ENCODE assay signal across 8 mouse cellular contexts in genomic region chr2:11604053-11604452, GRCm38 (mm10). TPM values are rescaled to one million over a fixed set of nuclear protein-coding genes. Genes with fewer than 3 reads are reported as not detected.
DNase-seq lines count a peak whose midpoint lies in the region; ATAC-seq and TF ChIP-seq lines count a peak whose summit lies in the region.

Rbm17 (minus strand) TSS chr2:11604153.

- H3K4me3 ChIP-seq in spleen, adult 2 months (ENCODE audit: extremely low read depth, insufficient read depth, insufficient read length) = peak within 1 kb of the TSS; percentile 84
- H3K4me3 ChIP-seq in heart, postnatal 0 days (ENCODE audit: low read depth, low read length) = peak within 1 kb of the TSS; percentile 83
- peak within 1 kb of the TSS; percentile 96 for H3K4me3 ChIP-seq in neural tube, embryonic 14.5 days (ENCODE audit: low read depth, low read length)

- TF ChIP-seq EP300 in heart, postnatal 0 days (IDR thresholded peaks at IDR 0.05; ENCODE audit: low read depth) = no peak

- peak within 1 kb of the TSS; percentile 74 for H3K4me2 ChIP-seq in heart, postnatal 0 days (ENCODE audit: low read depth, low read length)
- peak within 1 kb of the TSS; percentile 21; the same call in 1 of the 2 replicates for H3K4me2 ChIP-seq in neural tube, embryonic 14.5 days (ENCODE audit: low read depth, low read length)

- H3K36me3 ChIP-seq in spleen, adult 2 months (ENCODE audit: control insufficient read depth, insufficient read depth, low read length) = peaks cover 6% of the 10 kb centered on the region
- peaks cover 16% of the 10 kb centered on the region for H3K36me3 ChIP-seq in heart, postnatal 0 days (replicated peaks; ENCODE audit: control insufficient read depth, insufficient read depth, low read length)
- peaks cover 8% of the 10 kb centered on the region; the same call in 1 of the 2 replicates for H3K36me3 ChIP-seq in neural tube, embryonic 14.5 days (ENCODE audit: control insufficient read depth, insufficient read depth, low read length)

- H3K4me1 ChIP-seq in spleen, adult 2 months (ENCODE audit: control insufficient read depth, insufficient read depth, insufficient read length) = no peaks in the 10 kb centered on the region
- peaks cover 8% of the 10 kb centered on the region; the same call in 1 of the 2 replicates for H3K4me1 ChIP-seq in heart, postnatal 0 days (ENCODE audit: control insufficient read depth, insufficient read depth)
- peaks cover 9% of the 10 kb centered on the region for H3K4me1 ChIP-seq in neural tube, embryonic 14.5 days (ENCODE audit: control insufficient read depth, insufficient read depth, low read length)

- no peak for DNase-seq in spleen, adult 2 months (ENCODE audit: low read depth in 1 of 2, low spot score in 2 of 2)
- DNase-seq in spleen, adult 18-20 months = no peak
- no peak for DNase-seq in heart, postnatal 0 days (ENCODE audit: low spot score)
- DNase-seq in left cerebral cortex, postnatal 4 days = no peak
- no peak for DNase-seq in natural killer cell, adult 2 months (ENCODE audit: low spot score in 2 of 2)
- no peak for DNase-seq in cerebellum, postnatal 4 days (ENCODE audit: low spot score in 2 of 2)

- intact Hi-C loops in left cerebral cortex, postnatal 4 days (cut with DNase I) = no loop called here

- H3K27ac ChIP-seq in spleen, adult 2 months (ENCODE audit: insufficient read depth, low read length) = peak within 1 kb of the TSS; percentile 62
- H3K27ac ChIP-seq in heart, postnatal 0 days (ENCODE audit: low read depth) = peak within 1 kb of the TSS; percentile 69
- peak within 1 kb of the TSS; percentile 67 for H3K27ac ChIP-seq in neural tube, embryonic 14.5 days (ENCODE audit: low read depth, low read length)

- ATAC-seq in erythroblast, adult 5-6 weeks (replicated peaks; ENCODE audit: low FRiP score, poor library complexity, severe bottlenecking) = no peak
- ATAC-seq in heart, postnatal 0 days (ENCODE audit: insufficient read depth, low read depth) = no peak
- no peak for ATAC-seq in neural tube, embryonic 14.5 days (ENCODE audit: low read depth)

- no peaks in the 10 kb centered on the region for H3K27me3 ChIP-seq in spleen, adult 2 months (ENCODE audit: control insufficient read depth, insufficient read depth, low read length)
- no peaks in the 10 kb centered on the region for H3K27me3 ChIP-seq in heart, postnatal 0 days (ENCODE audit: control insufficient read depth, insufficient read depth, low read length)
- H3K27me3 ChIP-seq in neural tube, embryonic 14.5 days (ENCODE audit: control insufficient read depth, insufficient read depth, low read length) = no peaks in the 10 kb centered on the region

- 88% methylated on average over 5 of the region's 5 CpGs for WGBS in spleen, adult 2 months
- 84% methylated on average over 5 of the region's 5 CpGs for WGBS in heart, postnatal 0 days
- 78% methylated on average over 5 of the region's 5 CpGs for WGBS in neural tube, embryonic 14.5 days

- no peak for TF ChIP-seq CTCF in spleen, adult 2 months (IDR thresholded peaks at IDR 0.05; ENCODE audit: extremely low read depth, insufficient read depth, insufficient read length, insufficient replicate concordance)
- no peak for TF ChIP-seq CTCF in heart, postnatal 0 days (IDR thresholded peaks at IDR 0.05; ENCODE audit: low read depth)

- H3K9me3 ChIP-seq in heart, postnatal 0 days (replicated peaks; ENCODE audit: control insufficient read depth, low read length) = no peaks in the 10 kb centered on the region
- no peaks in the 10 kb centered on the region for H3K9me3 ChIP-seq in neural tube, embryonic 14.5 days (ENCODE audit: control insufficient read depth, low read length)

- TF ChIP-seq POLR2A in spleen, adult 2 months (IDR thresholded peaks at IDR 0.05; ENCODE audit: low read depth, low read length) = no peak

- H3K9ac ChIP-seq in heart, postnatal 0 days (replicated peaks; ENCODE audit: low read depth, low read length) = peak within 1 kb of the TSS; percentile 91
- peak within 1 kb of the TSS; percentile 93 for H3K9ac ChIP-seq in neural tube, embryonic 14.5 days (replicated peaks; ENCODE audit: low read depth, low read length)

RNA-seq across cellular contexts. Expression of gene Rbm17, which starts in this region (rescaled TPM):
- 37.7 and 38.9 TPM in 2 replicates for polyA plus RNA-seq in spleen, adult 2 months (2012; rRNA removed)
- total RNA-seq in erythroblast, adult 5-6 weeks (2015; ENCODE audit: low replicate concordance) = 44.1 and 55.9 TPM in 2 replicates
- total RNA-seq in erythroblast, adult 5-6 weeks (2017; ENCODE audit: low replicate concordance) = 31.3 and 50.9 TPM in 2 replicates
- 28.5 and 42.7 TPM in 2 replicates for total RNA-seq in heart, postnatal 0 days (2014; rRNA removed; ENCODE audit: low replicate concordance)
- polyA plus RNA-seq in heart, postnatal 0 days (2015; fragmentation: Nextera tagmentation; extraction: Ambion mirVana) = 58.3 and 61.0 TPM in 2 replicates
- total RNA-seq in left cerebral cortex, postnatal 4 days (2021) = 100 to 1,000 TPM; 126 to 135 TPM
- polyA plus RNA-seq in neural tube, embryonic 14.5 days (2014; fragmentation: Nextera tagmentation; extraction: Ambion mirVana) = 125 and 142 TPM in 2 replicates
